Mouse (Mus musculus) right cerebral cortex, postnatal 25 days (tissue): Measurements from ENCODE around the gene Stam2.

ENCODE experiments used
- DNase-seq: peaks from one replicate; pipeline ENCODE4 v3.0.0; 2022

Stam2 gene

DNA sequence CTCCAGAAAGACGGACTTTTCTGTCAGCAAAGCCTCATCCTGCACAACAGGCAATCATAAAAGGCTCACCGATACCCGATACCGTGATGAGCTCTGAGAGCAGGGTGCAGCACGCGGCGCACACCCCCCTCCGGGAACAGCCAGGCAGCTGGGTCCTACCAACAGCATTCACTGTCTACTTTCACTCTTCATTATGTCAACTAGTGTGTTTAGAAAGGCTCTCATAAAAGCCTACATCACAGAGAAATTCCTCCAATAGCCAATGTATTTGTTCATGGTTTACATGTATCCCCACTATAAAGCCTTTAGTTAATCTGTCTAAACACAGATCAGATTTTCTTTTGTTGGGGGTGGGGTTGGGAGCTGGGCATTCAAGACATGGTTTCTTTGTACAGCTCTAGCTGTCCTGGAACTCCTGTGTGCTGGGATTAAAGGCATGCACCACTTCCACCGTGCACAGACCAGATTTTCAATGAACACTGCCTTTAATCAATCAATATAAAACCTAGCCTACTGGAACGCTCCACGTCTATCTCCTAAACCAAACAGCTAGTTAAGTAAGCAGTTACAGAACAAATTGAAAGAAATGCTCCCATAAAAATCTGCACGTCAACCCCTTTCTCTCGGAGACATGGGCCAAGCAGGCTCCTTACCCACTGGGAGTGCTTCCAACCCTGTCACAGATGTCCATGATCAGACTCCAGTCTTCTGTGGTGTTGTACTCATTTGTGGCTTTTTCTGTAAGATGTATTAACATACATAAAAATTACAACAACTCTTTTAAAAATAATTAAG is 21.7 kb downstream of the Stam2 start:
- DNase-seq: no peak

DNA sequence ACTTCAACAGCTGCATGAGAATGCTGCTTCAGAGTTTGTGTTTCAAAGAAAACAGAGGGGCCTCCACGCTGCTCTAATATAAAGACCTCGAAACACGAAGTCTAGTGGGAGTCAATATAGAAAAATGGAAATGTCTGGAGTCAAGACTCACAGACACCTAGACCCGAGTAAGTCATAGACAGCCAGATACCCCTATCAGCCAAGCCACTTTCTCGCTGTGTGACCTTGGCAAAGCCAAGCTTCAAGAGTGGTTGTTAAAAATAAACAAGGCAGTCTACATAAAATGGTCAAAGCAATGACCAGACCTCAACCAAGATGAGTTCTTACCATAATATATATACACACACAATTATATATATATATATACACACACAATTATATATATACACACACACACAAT is 25.0 kb downstream of the Stam2 start:
- no peak for DNase-seq

- peak; percentile 38 for DNase-seq
Observed at GRCm38 (mm10) chr2:52715538-52715937, 26.5 kb downstream of the Stam2 start.

GRCm38 (mm10) chr2:52714111-52714510 is 28.0 kb downstream of the Stam2 start:
- DNase-seq: no peak

- no peak for DNase-seq
Observed at GRCm38 (mm10) chr2:52710804-52711203, 31.3 kb downstream of the Stam2 start.

DNA sequence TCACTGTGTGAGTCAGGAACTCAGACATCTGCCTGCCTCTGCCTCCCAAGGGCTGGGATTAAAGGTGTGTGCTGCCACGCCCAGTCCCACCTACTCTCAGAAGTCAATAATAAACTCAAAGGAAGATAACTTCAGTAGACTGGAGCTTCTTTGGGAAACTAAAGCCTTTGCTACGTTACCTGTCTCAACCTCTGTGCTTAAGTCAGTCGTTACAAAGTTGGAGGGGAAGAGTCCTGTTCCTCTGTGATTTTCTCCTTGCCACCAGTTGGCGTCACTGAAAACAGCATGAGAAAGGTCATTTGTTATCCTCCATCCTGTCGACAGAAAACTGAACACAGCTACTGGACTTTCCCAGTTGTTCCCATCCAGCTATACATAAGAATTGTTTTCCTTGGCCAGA is 32.7 kb downstream of the Stam2 start:
- DNase-seq: no peak

- DNase-seq: no peak
Observed at GRCm38 (mm10) chr2:52701368-52702036, 40.6 kb downstream of the Stam2 start.

GRCm38 (mm10) chr2:52700352-52700751 is 41.7 kb downstream of the Stam2 start:
- no peak for DNase-seq

DNA sequence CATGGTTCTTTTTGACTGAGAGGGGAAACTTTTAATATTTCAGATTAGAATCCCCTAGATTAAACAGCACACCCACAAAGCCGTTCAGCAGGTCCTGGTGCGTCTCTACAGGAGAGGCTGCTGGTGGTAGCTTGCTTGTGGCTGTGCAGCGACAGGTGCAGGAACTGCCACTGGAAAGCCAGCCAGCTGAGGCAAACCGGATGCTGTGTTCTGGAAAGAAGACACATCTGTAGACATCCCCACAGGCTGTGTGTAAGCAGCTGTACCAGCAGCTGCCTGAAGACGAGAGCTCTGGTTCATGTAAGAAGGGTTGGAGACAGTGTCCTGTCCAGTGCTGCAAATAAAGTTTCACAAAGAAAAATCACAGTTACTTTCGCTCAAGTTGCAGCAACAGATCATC is 47.5 kb downstream of the Stam2 start:
- no peak for DNase-seq

GRCm38 (mm10) chr2:52691745-52692144 is 50.3 kb downstream of the Stam2 start:
- DNase-seq: no peak

DNA sequence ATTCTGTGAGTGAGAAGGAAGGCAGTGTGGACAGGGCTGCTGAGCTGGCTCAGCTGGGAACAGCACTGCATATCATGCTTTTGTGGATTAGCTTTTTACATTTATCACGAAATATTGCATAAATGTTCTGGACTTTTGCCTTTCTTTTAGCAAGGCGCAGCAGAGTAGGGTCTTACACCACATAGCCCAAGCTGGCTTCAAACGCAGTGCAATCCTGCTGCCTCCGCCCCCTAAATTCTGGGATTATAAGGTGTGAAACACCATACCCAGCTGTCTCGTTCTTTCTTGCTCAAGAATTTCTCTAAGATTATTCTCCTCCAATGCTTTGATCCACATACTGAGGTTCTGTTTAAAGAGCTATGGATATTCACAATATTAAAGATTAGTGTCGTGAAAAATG is 55.5 kb downstream of the Stam2 start:
- DNase-seq: no peak

- DNase-seq: no peak
Observed at GRCm38 (mm10) chr2:52677589-52677988, 64.5 kb downstream of the Stam2 start.

- no peak for DNase-seq
Observed at GRCm38 (mm10) chr2:52676913-52677303, 65.2 kb downstream of the Stam2 start.

GRCm38 (mm10) chr2:52676023-52676912 is 65.8 kb downstream of the Stam2 start, which contains the start of gene Cacnb4:
Gene Cacnb4 (minus strand): TSS chr2:52676831.
- peak; percentile 60 for DNase-seq

DNA sequence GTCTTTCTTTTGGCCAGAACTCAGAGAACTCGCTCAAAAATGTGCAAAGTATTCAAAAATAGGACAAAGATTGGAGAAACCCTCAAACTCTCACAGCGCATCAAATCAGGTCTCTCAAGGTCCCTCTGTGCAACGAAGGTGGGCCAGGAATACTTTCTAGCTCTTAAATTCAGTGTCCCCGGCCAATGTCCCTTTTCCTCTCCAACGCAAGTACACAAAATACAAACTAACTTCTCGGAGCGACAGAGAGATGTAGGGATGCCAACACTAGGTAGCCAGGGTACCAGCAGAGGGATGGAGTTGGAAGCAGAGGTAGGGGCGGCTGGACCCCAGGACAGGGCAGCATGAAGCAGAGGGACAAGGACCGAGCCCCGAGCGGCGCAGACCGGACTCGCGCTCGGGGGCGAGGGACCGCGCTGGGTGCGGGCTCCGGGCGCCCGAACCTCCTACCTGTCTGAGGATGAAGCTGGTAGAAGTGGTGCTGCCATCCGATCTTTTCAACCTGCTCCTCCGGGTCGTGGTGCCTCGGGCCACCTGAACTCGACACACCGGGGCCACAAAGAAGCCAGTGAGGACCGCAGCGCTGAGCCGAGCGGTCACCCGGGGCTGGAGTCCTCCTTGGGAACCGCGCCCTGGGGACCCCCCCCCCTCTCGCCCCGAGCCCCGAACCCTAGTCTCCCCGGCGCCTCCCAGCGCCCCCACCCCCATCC is 66.6 kb downstream of the Stam2 start:
- DNase-seq: peak; percentile 38

GRCm38 (mm10) chr2:52674886-52675277 is 67.2 kb downstream of the Stam2 start:
- DNase-seq: no peak

- no peak for DNase-seq
Observed at GRCm38 (mm10) chr2:52673172-52673571, 68.9 kb downstream of the Stam2 start.

DNA sequence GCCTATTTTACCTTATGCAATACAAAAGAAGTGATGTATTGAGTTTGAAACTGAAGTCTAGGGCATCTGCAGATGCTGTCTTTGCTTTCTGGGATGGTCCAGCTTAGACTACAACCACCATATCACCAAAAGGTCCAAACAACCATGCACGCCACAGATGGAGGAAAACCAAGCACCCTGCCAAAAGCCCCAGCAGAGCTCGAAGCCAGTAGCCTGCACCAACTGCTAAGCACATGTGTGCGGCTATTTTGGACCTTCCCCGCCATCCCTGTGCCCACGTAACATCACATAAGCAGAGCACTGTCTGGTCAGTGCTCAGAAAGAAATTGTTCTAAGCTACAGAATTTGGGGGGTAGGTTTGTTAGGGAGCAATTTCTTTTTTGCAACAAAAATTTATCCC is 71.3 kb downstream of the Stam2 start:
- peak; percentile 61 for DNase-seq

- no peak for DNase-seq
Observed at GRCm38 (mm10) chr2:52668480-52668879, 73.6 kb downstream of the Stam2 start.

DNA sequence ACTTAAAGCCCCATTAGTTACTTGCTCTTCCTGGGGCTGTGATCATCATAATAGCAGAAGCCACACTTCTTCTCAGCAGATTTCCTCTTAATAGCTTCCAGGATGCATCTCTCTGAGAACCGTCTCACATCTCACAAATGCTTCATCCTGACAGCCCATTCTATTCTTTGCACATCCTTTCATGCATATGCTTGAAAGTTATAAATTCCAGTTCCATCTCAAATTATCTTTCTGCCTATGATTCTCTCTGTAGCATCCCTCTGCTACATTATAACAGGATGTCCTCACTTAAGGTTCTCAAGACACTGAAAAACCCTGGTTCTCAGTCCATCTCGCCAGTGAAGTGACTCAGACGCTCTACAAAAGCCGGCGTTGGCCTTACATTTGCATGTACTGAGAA is 85.4 kb downstream of the Stam2 start:
- DNase-seq: no peak

- DNase-seq: no peak
Observed at GRCm38 (mm10) chr2:52654541-52654940, 87.5 kb downstream of the Stam2 start.

DNA sequence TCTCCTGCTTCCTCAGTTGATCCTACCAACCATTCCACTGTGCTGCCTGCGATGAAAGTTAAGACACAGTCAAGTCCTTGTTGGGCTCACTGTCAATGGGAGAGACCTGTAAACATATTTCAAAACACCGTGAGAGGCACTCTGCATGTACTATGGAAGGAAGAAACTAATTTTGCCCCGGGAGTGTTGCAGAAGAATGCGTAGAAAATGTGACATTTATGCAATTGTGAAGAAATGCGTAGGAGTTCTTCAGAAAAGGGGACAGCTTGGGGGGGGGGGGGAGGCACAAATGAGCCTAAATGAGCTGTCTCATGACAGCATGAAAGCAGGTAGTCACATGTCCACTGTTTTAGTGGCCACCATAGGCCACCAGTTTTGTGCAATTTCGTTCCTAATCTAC is 90.5 kb downstream of the Stam2 start:
- DNase-seq: no peak
